Mouse (Mus musculus): ENCODE measurements at regions not wholly inside any gene's neighbourhood (a gene's known extent, or its start where the extent isn't known, plus 50 kb on each side); places are given as distances from the start of the nearest gene placed in this dataset.

GRCm38 (mm10) chr1:151125028-151125659 lies 57.2 kb upstream of the Gm47985 start:
- H3K4me2 ChIP-seq (replicated peaks), result no peak overlapping the region
- peak overlapping the region; percentile 13; the same call in 1 of the 2 replicates for H3K27ac ChIP-seq (replicated peaks)
- no peaks in the 10 kb centered on the region for H3K27me3 ChIP-seq
- no peaks in the 10 kb centered on the region for H3K4me1 ChIP-seq
- WGBS, result 61% methylated on average over 9 of the region's 9 CpGs
- H3K9ac ChIP-seq, result no peak overlapping the region
- no peaks in the 10 kb centered on the region for H3K36me3 ChIP-seq
- H3K9me3 ChIP-seq (replicated peaks), result no peaks in the 10 kb centered on the region
- ATAC-seq (ENCODE audit: insufficient number of reproducible peaks, low FRiP score, low TSS enrichment, low read depth), result no peak
- H3K4me3 ChIP-seq (replicated peaks), result no peak overlapping the region

- 57% methylated on average over 3 of the region's 3 CpGs for WGBS
- ATAC-seq (ENCODE audit: insufficient number of reproducible peaks, low FRiP score, low TSS enrichment, low read depth), result no peak
- no peaks in the 10 kb centered on the region for H3K4me1 ChIP-seq
- H3K27me3 ChIP-seq, result no peaks in the 10 kb centered on the region
- no peaks in the 10 kb centered on the region for H3K36me3 ChIP-seq
- no peaks in the 10 kb centered on the region for H3K9me3 ChIP-seq (replicated peaks)
- H3K27ac ChIP-seq (replicated peaks), result no peak overlapping the region; the same call in 1 of the 2 replicates
- no peak overlapping the region for H3K9ac ChIP-seq
- H3K4me2 ChIP-seq (replicated peaks), result no peak overlapping the region
- H3K4me3 ChIP-seq (replicated peaks), result no peak overlapping the region
Measured at GRCm38 (mm10) chr1:151125764-151126485, 56.4 kb upstream of the Gm47985 start.

GRCm38 (mm10) chr1:151126756-151127155 lies 55.6 kb upstream of the Gm47985 start:
- H3K27ac ChIP-seq (replicated peaks), result no peak overlapping the region
- no peaks in the 10 kb centered on the region for H3K4me1 ChIP-seq
- H3K4me3 ChIP-seq (replicated peaks), result no peak overlapping the region
- no peaks in the 10 kb centered on the region for H3K9me3 ChIP-seq (replicated peaks)
- no peak overlapping the region for H3K9ac ChIP-seq
- H3K4me2 ChIP-seq (replicated peaks), result no peak overlapping the region
- H3K27me3 ChIP-seq, result no peaks in the 10 kb centered on the region
- no peak for ATAC-seq (ENCODE audit: insufficient number of reproducible peaks, low FRiP score, low TSS enrichment, low read depth)
- WGBS, result 59% methylated on average over 1 of the region's 1 CpGs
- H3K36me3 ChIP-seq, result no peaks in the 10 kb centered on the region

GRCm38 (mm10) chr1:151128005-151128404 lies 54.3 kb upstream of the Gm47985 start:
- no peaks in the 10 kb centered on the region for H3K9me3 ChIP-seq (replicated peaks)
- H3K27ac ChIP-seq (replicated peaks), result no peak overlapping the region
- H3K4me3 ChIP-seq (replicated peaks), result no peak overlapping the region
- no peak for ATAC-seq (ENCODE audit: insufficient number of reproducible peaks, low FRiP score, low TSS enrichment, low read depth)
- no peak overlapping the region for H3K4me2 ChIP-seq (replicated peaks)
- WGBS, result 71% methylated on average over 5 of the region's 5 CpGs
- no peak overlapping the region for H3K9ac ChIP-seq
- no peaks in the 10 kb centered on the region for H3K27me3 ChIP-seq
- H3K4me1 ChIP-seq, result no peaks in the 10 kb centered on the region
- H3K36me3 ChIP-seq, result no peaks in the 10 kb centered on the region

GRCm38 (mm10) chr1:151128955-151129354 lies 53.4 kb upstream of the Gm47985 start:
- H3K27me3 ChIP-seq, result no peaks in the 10 kb centered on the region
- no peak overlapping the region for H3K4me2 ChIP-seq (replicated peaks)
- no peak overlapping the region for H3K4me3 ChIP-seq (replicated peaks)
- H3K9ac ChIP-seq, result no peak overlapping the region
- no peaks in the 10 kb centered on the region for H3K36me3 ChIP-seq
- no peak overlapping the region for H3K27ac ChIP-seq (replicated peaks)
- no peaks in the 10 kb centered on the region for H3K4me1 ChIP-seq
- ATAC-seq (ENCODE audit: insufficient number of reproducible peaks, low FRiP score, low TSS enrichment, low read depth), result no peak
- no peaks in the 10 kb centered on the region for H3K9me3 ChIP-seq (replicated peaks)

- WGBS, result 68% methylated on average over 6 of the region's 6 CpGs
- no peak overlapping the region for H3K4me2 ChIP-seq (replicated peaks)
- ATAC-seq (ENCODE audit: insufficient number of reproducible peaks, low FRiP score, low TSS enrichment, low read depth), result no peak
Measured at GRCm38 (mm10) chr1:151130036-151130435, 52.3 kb upstream of the Gm47985 start.

GRCm38 (mm10) chr1:151130845-151131626 lies 51.3 kb upstream of the Gm47985 start:
- Histone ChIP-seq H3K4me3 (replicated peaks) (no peak overlapping the region), H3K27ac (replicated peaks) (no peak overlapping the region; the same call in 1 of the 2 replicates), H3K36me3 (no peaks in the 10 kb centered on the region), H3K4me1 (no peaks in the 10 kb centered on the region), H3K9ac (no peak overlapping the region), H3K27me3 (no peaks in the 10 kb centered on the region), H3K4me2 (replicated peaks) (no peak overlapping the region), H3K9me3 (replicated peaks) (no peaks in the 10 kb centered on the region)
- no peak for ATAC-seq (ENCODE audit: insufficient number of reproducible peaks, low FRiP score, low TSS enrichment, low read depth)
- 74% methylated on average over 5 of the region's 5 CpGs for WGBS

More at GRCm38 (mm10) chr1:151130036-151130435, 52.3 kb upstream of the Gm47985 start:
- H3K27ac ChIP-seq (replicated peaks), result no peak overlapping the region
- H3K9me3 ChIP-seq (replicated peaks), result no peaks in the 10 kb centered on the region
- H3K4me1 ChIP-seq, result no peaks in the 10 kb centered on the region
- H3K9ac ChIP-seq, result no peak overlapping the region
- no peaks in the 10 kb centered on the region for H3K36me3 ChIP-seq
- no peaks in the 10 kb centered on the region for H3K27me3 ChIP-seq
- no peak overlapping the region for H3K4me3 ChIP-seq (replicated peaks)

- H3K4me1 ChIP-seq, result no peaks in the 10 kb centered on the region
- H3K36me3 ChIP-seq, result no peaks in the 10 kb centered on the region
- H3K9ac ChIP-seq, result no peak overlapping the region
- no peak overlapping the region for H3K4me2 ChIP-seq (replicated peaks)
- no peak for ATAC-seq (ENCODE audit: insufficient number of reproducible peaks, low FRiP score, low TSS enrichment, low read depth)
- H3K27me3 ChIP-seq, result no peaks in the 10 kb centered on the region
- H3K27ac ChIP-seq (replicated peaks), result no peak overlapping the region; the same call in 1 of the 2 replicates
- no peak overlapping the region for H3K4me3 ChIP-seq (replicated peaks)
- H3K9me3 ChIP-seq (replicated peaks), result no peaks in the 10 kb centered on the region
- WGBS, result 75% methylated on average over 4 of the region's 4 CpGs
Measured at GRCm38 (mm10) chr1:151131627-151132284, 50.6 kb upstream of the Gm47985 start.
